Mouse (Mus musculus) brain, embryonic 14.5 days (tissue): ENCODE results near the gene Rita1. TPM values are rescaled to one million over a fixed set of nuclear protein-coding genes. Genes with fewer than 3 reads are reported as not detected.

ENCODE experiments used
- DNase-seq: peaks from one replicate; pipeline ENCODE4 v3.0.0-alpha.2; 2011; ENCODE audit warnings: low read depth
- CTCF ChIP-seq: fragments of 200-500 bp; IDR thresholded peaks from 2 replicates; pipeline ENCODE4 v1.5.1; 2012; ENCODE audit warnings: inconsistent platforms, mild to moderate bottlenecking, moderate library complexity, borderline replicate concordance; ENCODE audit not compliant: insufficient read depth, insufficient read length; ENCODE audit errors: extremely low read depth
- POLR2A ChIP-seq: fragments of 200-500 bp; IDR thresholded peaks from 2 replicates; pipeline ENCODE4 v1.6.1; 2012; ENCODE audit warnings: mild to moderate bottlenecking, inconsistent platforms, borderline replicate concordance; ENCODE audit not compliant: poor library complexity, insufficient read depth, insufficient read length, severe bottlenecking; ENCODE audit errors: extremely low read depth
- polyA plus RNA-seq: library from polyadenylated mRNA; depleted of rRNA; stranded (reverse); fragments of >200 nt; gene quantifications from 2 replicates; pipeline ENCODE4 v1.2.3, GENCODE M21; 2012; rRNA removed

Gene Rita1
- polyA plus RNA-seq, 1 experiment, result 32.8 TPM

DNA sequence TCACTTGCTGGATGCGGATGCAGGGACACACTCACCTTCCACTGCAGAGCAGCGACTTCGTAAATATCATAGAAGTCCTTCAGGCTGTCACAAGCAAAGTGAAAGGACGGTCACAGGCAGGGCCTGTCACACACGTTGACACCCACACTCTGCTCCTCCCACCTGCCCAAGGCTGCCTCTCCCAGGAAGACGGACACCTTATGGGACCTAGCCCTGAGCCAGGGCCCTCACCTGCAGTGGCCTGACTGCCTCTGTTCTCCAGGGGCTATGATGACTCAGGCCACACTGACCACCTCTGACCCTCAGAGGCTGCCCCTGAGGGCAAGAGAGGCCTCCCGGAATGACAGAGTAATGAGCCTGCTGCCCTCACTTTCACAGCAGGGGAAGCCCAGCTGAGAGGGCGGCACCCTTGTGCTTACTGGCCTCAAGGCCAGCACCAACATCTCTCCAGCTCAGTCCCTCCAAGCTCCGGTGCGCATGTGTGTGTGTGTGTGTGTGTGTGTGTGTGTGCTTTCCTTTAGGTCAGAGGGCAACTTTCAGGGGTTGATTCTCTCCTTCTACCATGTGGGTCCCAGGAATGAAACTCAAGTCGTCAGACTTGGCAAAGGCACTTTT lies 64.0 kb downstream of the Rita1 start:
- no peak for DNase-seq
- no peak for TF ChIP-seq POLR2A
- no peak for TF ChIP-seq CTCF

Other genes with a start within 250 kb of the Rita1 start
- 9.3 and 30.0 TPM in 2 replicates for gene Lhx5, start 180.9 kb downstream of the Rita1 start, polyA plus RNA-seq
- gene Sdsl, start 139.8 kb downstream of the Rita1 start, polyA plus RNA-seq, result 8.6 and 8.9 TPM in 2 replicates
- not detected in 2 replicates for gene Sds, start 136.1 kb downstream of the Rita1 start, polyA plus RNA-seq
- gene Plbd2, start 109.0 kb downstream of the Rita1 start, polyA plus RNA-seq, result 16.8 and 23.2 TPM in 2 replicates
- gene Slc8b1, start 101.4 kb downstream of the Rita1 start, polyA plus RNA-seq, result 3.1 and 3.5 TPM in 2 replicates
- gene Tpcn1, start 23.9 kb downstream of the Rita1 start, polyA plus RNA-seq, result 27.1 and 32.5 TPM in 2 replicates
- gene Iqcd, start 23.6 kb downstream of the Rita1 start, polyA plus RNA-seq, result 2.3 and 3.5 TPM in 2 replicates
- 42.7 and 49.7 TPM in 2 replicates for gene Ddx54, start 150 bp upstream of the Rita1 start, polyA plus RNA-seq
- 0.18 and 0.30 TPM in 2 replicates for gene Cfap73, start 21.6 kb upstream of the Rita1 start, polyA plus RNA-seq
- 1.00 and 2.8 TPM in 2 replicates for gene Rasal1, start 36.2 kb upstream of the Rita1 start, polyA plus RNA-seq
- gene Dtx1, start 99.3 kb upstream of the Rita1 start, polyA plus RNA-seq, result 119 and 150 TPM in 2 replicates
- gene Oas2, start 137.3 kb upstream of the Rita1 start, polyA plus RNA-seq, result 0.41 and 0.49 TPM in 2 replicates
- gene Oas3, start 165.1 kb upstream of the Rita1 start, polyA plus RNA-seq, result 0.40 and 0.67 TPM in 2 replicates
- 0.10 and 0.19 TPM in 2 replicates for gene Oas1e, start 182.9 kb upstream of the Rita1 start, polyA plus RNA-seq
- gene Oas1c, start 199.9 kb upstream of the Rita1 start, polyA plus RNA-seq, result 0.40 and 0.56 TPM in 2 replicates
- not detected in 2 replicates for gene Oas1f, start 234.8 kb upstream of the Rita1 start, polyA plus RNA-seq
- gene Oas1h, start 248.8 kb upstream of the Rita1 start, polyA plus RNA-seq, result not detected in 2 replicates